Mouse (Mus musculus) CD8-positive naive resting alpha-beta T cell, adult 57 days (primary cell): ENCODE measurements around the gene Klhl28. TPM values are rescaled to one million over a fixed set of nuclear protein-coding genes. Genes with fewer than 3 reads are reported as not detected.

Source experiments
- total RNA-seq: library from RNA; stranded (reverse); gene quantifications from one replicate; pipeline ENCODE4 v1.2.4, GENCODE M21; 2023

Gene Klhl28
- total RNA-seq, result 22.7 TPM

DNA sequence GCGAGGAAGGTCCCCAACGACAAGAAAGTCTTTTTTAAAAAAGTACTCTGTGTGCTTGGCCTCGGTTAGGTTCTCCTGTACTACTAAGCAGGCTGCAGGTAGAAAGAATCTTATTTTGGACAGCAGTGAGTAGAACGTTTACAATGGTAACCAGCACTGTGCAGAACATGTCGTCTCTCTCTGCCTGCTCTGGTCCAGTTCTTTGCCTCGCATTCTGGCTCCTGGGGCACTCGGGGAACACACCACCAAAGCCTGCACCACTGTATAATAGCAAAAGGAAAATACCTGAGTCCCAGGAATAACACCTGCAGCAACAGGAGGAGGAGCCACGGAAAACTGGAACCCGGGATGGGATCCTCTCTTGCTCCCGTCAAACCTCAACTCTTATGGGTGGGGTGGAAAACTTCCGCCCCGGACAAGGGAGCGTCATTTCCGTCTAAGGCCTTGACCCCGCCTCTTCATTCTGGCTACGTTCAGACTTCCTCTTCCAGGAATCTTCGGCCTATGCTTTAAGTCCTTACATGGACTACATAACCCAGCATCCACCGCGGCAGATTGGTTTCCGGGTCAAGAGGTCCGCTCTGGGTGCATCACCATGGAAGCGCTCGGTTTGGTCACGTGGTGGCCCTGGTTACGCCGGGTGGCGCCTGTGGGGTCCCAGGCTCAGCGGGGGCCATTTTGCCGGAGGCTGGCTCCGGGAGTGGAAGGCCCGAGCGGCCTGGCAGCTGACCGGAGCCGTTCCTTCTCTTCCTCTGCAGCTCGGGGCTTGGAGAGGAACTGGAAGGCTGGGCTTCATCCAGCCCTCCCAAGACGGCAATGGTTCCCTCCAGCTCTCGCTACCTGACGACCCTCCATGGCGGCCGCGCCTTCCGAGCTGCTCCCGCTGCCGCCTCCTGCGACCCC is at the start of gene Klhl28, which contains the start of gene Togaram1:
Gene Klhl28 (minus strand): TSS at position 411 of the 903 bp plus-strand sequence.
Gene Togaram1 (plus strand): TSS at position 681 of the 903 bp plus-strand sequence.

GRCm38 (mm10) chr12:64917578-64918471 is 47.5 kb downstream of the Klhl28 start, which contains the start of gene Gm527:
Gene Gm527 (plus strand): TSS chr12:64917906.

Other genes with a start within 250 kb of the Klhl28 start
- 5.5 TPM for gene Gm527, start 47.6 kb downstream of the Klhl28 start, total RNA-seq
- gene Togaram1, start 270 bp upstream of the Klhl28 start, total RNA-seq, result 67.5 TPM
- 119 TPM for gene Prpf39, start 70.8 kb upstream of the Klhl28 start, total RNA-seq
- gene Fkbp3, start 108.5 kb upstream of the Klhl28 start, total RNA-seq, result 92.2 TPM
- 13.4 TPM for gene Fancm, start 110.1 kb upstream of the Klhl28 start, total RNA-seq
- 2.6 TPM for gene Mis18bp1, start 207.1 kb upstream of the Klhl28 start, total RNA-seq